Mouse (Mus musculus): ENCODE data around the gene Hmg20a.

- no peak for TF ChIP-seq EP300 (IDR thresholded peaks at IDR 0.05; ENCODE audit: low read depth)
- no peak for TF ChIP-seq CTCF (IDR thresholded peaks at IDR 0.05; ENCODE audit: low read depth)
Observed at GRCm38 (mm10) chr9:56469656-56470055, 51.2 kb downstream of the Hmg20a start.
